Mouse (Mus musculus) frontal cortex, postnatal 10 days (tissue): ENCODE data around the gene Olfr780.
"Not testable (repeated sequence)": the region's sequence is repeated elsewhere in the genome, so short reads cannot be mapped to it uniquely, and the experiment has no call there.

Experiments
- DNase-seq, 2 experiments: peaks; one replicate each; pipeline ENCODE4 v3.0.0; 2022; ENCODE audit warnings: low spot score in 2 of 2, mixed read lengths in 1 of 2

Olfr780 gene

GRCm38 (mm10) chr10:129317817-129318216 is at the start of gene Olfr780:
Gene Olfr780, plus strand, starts transcription at chr10:129318117.
- no peak for DNase-seq

- no peak for DNase-seq
These were observed 46.8 kb upstream of the Olfr780 start, which contains the start of gene Olfr777 for GRCm38 (mm10) chr10:129271081-129271535. Gene Olfr777, minus strand, starts transcription at chr10:129271485.

- not testable (repeated sequence) for DNase-seq
These were observed 4.9 kb upstream of the Olfr780 start for GRCm38 (mm10) chr10:129312973-129313372.

- DNase-seq, result not testable (repeated sequence)
These were observed 4.4 kb upstream of the Olfr780 start for GRCm38 (mm10) chr10:129313521-129313920.

GRCm38 (mm10) chr10:129328554-129328953 is 10.6 kb downstream of the Olfr780 start, which contains the start of gene Olfr781:
Gene Olfr781, plus strand, starts transcription at chr10:129328854.
- DNase-seq, result no peak

- DNase-seq, result no peak
These were observed 30.6 kb downstream of the Olfr780 start, which contains the start of gene Olfr782 for GRCm38 (mm10) chr10:129348550-129348949. Gene Olfr782, plus strand, starts transcription at chr10:129348850.

- not testable (repeated sequence) for DNase-seq
These were observed 34.6 kb downstream of the Olfr780 start for GRCm38 (mm10) chr10:129352475-129352874.

GRCm38 (mm10) chr10:129356496-129356895 is 38.6 kb downstream of the Olfr780 start:
- DNase-seq, result not testable (repeated sequence)

- DNase-seq, result no peak
These were observed 39.4 kb downstream of the Olfr780 start for GRCm38 (mm10) chr10:129357307-129357706.
